Mouse (Mus musculus): ENCODE data around the gene Lamc1. TPM values are rescaled to one million over a fixed set of nuclear protein-coding genes. Genes with fewer than 3 reads are reported as not detected.

Gene Lamc1
- total RNA-seq, 2 experiments from 2014 or later, result 23.2 to 29.4 TPM

- peak; percentile 29 to 74 for DNase-seq (ENCODE audit: low spot score in 2 of 2)
- intact Hi-C loops (cut with DNase I), result loop anchor here (2.0 to 5.0 kb wide), 4 partner anchors 25 to 109 kb away; no protein-coding TSS in a partner anchor
Measured at GRCm38 (mm10) chr1:153333296-153334121, 923 bp upstream of the Lamc1 start.

- peak in 1 of 2 experiments; percentile 35 for DNase-seq (ENCODE audit: low spot score in 2 of 2)
- intact Hi-C loops (cut with DNase I), result loop anchor here (2.0 to 5.0 kb wide), 4 partner anchors 23 to 107 kb away; no protein-coding TSS in a partner anchor
Measured at GRCm38 (mm10) chr1:153331796-153332443, 666 bp downstream of the Lamc1 start.

- intact Hi-C loops (cut with DNase I), result loop anchor here (5.0 kb wide), 2 partner anchors 44 to 64 kb away; no protein-coding TSS in a partner anchor
- DNase-seq (ENCODE audit: low spot score in 2 of 2), result no peak
Measured at GRCm38 (mm10) chr1:153331206-153331605, 1.4 kb downstream of the Lamc1 start.

- DNase-seq (ENCODE audit: low spot score in 2 of 2), result no peak
- intact Hi-C loops (cut with DNase I), result no loop called here
Measured at GRCm38 (mm10) chr1:153329306-153329705, 3.3 kb downstream of the Lamc1 start.

GRCm38 (mm10) chr1:153327063-153327462, 5.5 kb downstream of the Lamc1 start:
- DNase-seq (ENCODE audit: low spot score in 2 of 2), result no peak
- intact Hi-C loops (cut with DNase I), result no loop called here

- intact Hi-C loops (cut with DNase I), result no loop called here
- no peak for DNase-seq (ENCODE audit: low spot score in 2 of 2)
Measured at GRCm38 (mm10) chr1:153326226-153326625, 6.4 kb downstream of the Lamc1 start.

GRCm38 (mm10) chr1:153321404-153321803, 11.2 kb downstream of the Lamc1 start:
- intact Hi-C loops (cut with DNase I), result no loop called here

GRCm38 (mm10) chr1:153320554-153321147, 11.9 kb downstream of the Lamc1 start:
- intact Hi-C loops (cut with DNase I), result no loop called here
- DNase-seq (ENCODE audit: low spot score in 2 of 2), result no peak

More at GRCm38 (mm10) chr1:153321404-153321803, 11.2 kb downstream of the Lamc1 start:
- no peak for DNase-seq (ENCODE audit: low spot score in 2 of 2)

- intact Hi-C loops (cut with DNase I), result no loop called here
- peak in 1 of 2 experiments; percentile 52 for DNase-seq (ENCODE audit: low spot score in 2 of 2)
Measured at GRCm38 (mm10) chr1:153320121-153320520, 12.5 kb downstream of the Lamc1 start.

GRCm38 (mm10) chr1:153318741-153319140, 13.8 kb downstream of the Lamc1 start:
- intact Hi-C loops (cut with DNase I), result no loop called here
- DNase-seq (ENCODE audit: low spot score in 2 of 2), result no peak

GRCm38 (mm10) chr1:153318287-153318686, 14.3 kb downstream of the Lamc1 start:
- no peak for DNase-seq (ENCODE audit: low spot score in 2 of 2)
- intact Hi-C loops (cut with DNase I), result no loop called here

- intact Hi-C loops (cut with DNase I), result no loop called here
- no peak for DNase-seq (ENCODE audit: low spot score in 2 of 2)
Measured at GRCm38 (mm10) chr1:153317486-153318260, 14.9 kb downstream of the Lamc1 start.

GRCm38 (mm10) chr1:153316956-153317355, 15.6 kb downstream of the Lamc1 start:
- intact Hi-C loops (cut with DNase I), result no loop called here
- DNase-seq (ENCODE audit: low spot score in 2 of 2), result no peak

- intact Hi-C loops (cut with DNase I), result no loop called here
- no peak for DNase-seq (ENCODE audit: low spot score in 2 of 2)
Measured at GRCm38 (mm10) chr1:153316286-153316685, 16.3 kb downstream of the Lamc1 start.

GRCm38 (mm10) chr1:153315121-153315520, 17.5 kb downstream of the Lamc1 start:
- DNase-seq (ENCODE audit: low spot score in 2 of 2), result no peak
- intact Hi-C loops (cut with DNase I), result no loop called here

GRCm38 (mm10) chr1:153312992-153313391, 19.6 kb downstream of the Lamc1 start:
- intact Hi-C loops (cut with DNase I), result no loop called here
- no peak for DNase-seq (ENCODE audit: low spot score in 2 of 2)

GRCm38 (mm10) chr1:153310190-153310589, 22.4 kb downstream of the Lamc1 start:
- intact Hi-C loops (cut with DNase I), result no loop called here
- no peak for DNase-seq (ENCODE audit: low spot score in 2 of 2)

GRCm38 (mm10) chr1:153309310-153309709, 23.3 kb downstream of the Lamc1 start:
- no peak for DNase-seq (ENCODE audit: low spot score in 2 of 2)
- intact Hi-C loops (cut with DNase I), result loop anchor here (2.0 kb wide), 1 partner anchor 23 kb away; the partner anchor contains the start of gene Lamc1

- DNase-seq (ENCODE audit: low spot score in 2 of 2), result peak in 1 of 2 experiments; percentile 62
- intact Hi-C loops (cut with DNase I), result loop anchor here (2.0 kb wide), 1 partner anchor 24 kb away; the partner anchor contains the start of gene Lamc1
Measured at GRCm38 (mm10) chr1:153308915-153309296, 23.7 kb downstream of the Lamc1 start.

Data from left cerebral cortex, postnatal 25 days (tissue).